Mouse (Mus musculus) stomach, embryonic 14.5 days (tissue): Measurements from ENCODE around the gene Lrmda. TPM values are rescaled to one million over a fixed set of nuclear protein-coding genes. Genes with fewer than 3 reads are reported as not detected.
A peak's percentile ranks its signal among the peaks of the same experiment; 100 is the strongest.

Source experiments
- ATAC-seq: fragments of 200-750 bp; cut with Nextera tagmentation; 2 replicates; pipeline ENCODE4 v1.8.0; 2017; ENCODE audit warnings: low read depth, moderate TSS enrichment; ENCODE audit not compliant: insufficient number of reproducible peaks, insufficient read depth, low FRiP score
- H3K27ac ChIP-seq: fragments of 300-500 bp; sonication (generic); 2 replicates; pipeline ENCODE4 v1.5.1; 2014; ENCODE audit warnings: mild to moderate bottlenecking, low read length, moderate library complexity, mixed read lengths
- H3K27me3 ChIP-seq: fragments of 300-500 bp; sonication (generic); 2 replicates; pipeline ENCODE4 v1.6.1; 2014; ENCODE audit warnings: low read length, control low read depth, mixed read lengths; ENCODE audit not compliant: control insufficient read depth, insufficient read depth
- H3K36me3 ChIP-seq: fragments of 300-500 bp; sonication (generic); 2 replicates; pipeline ENCODE4 v1.6.1; 2014; ENCODE audit warnings: mild to moderate bottlenecking, control low read depth, low read length, moderate library complexity, mixed read lengths; ENCODE audit not compliant: control insufficient read depth, insufficient read depth
- H3K4me1 ChIP-seq: fragments of 300-500 bp; sonication (generic); 2 replicates; pipeline ENCODE4 v1.6.1; 2014; ENCODE audit warnings: low read length, control low read depth, mixed read lengths; ENCODE audit not compliant: control insufficient read depth, insufficient read depth
- H3K4me2 ChIP-seq: fragments of 300-500 bp; sonication (generic); replicated peaks from 2 replicates; pipeline ENCODE4 v1.6.1; 2014; ENCODE audit warnings: low read depth, low read length, control low read depth
- H3K4me3 ChIP-seq: fragments of 300-500 bp; sonication (generic); 2 replicates; pipeline ENCODE4 v1.5.1; 2014; ENCODE audit warnings: low read depth, low read length, control low read depth
- H3K9ac ChIP-seq: fragments of 300-500 bp; sonication (generic); replicated peaks from 2 replicates; pipeline ENCODE4 v1.6.1; 2014; ENCODE audit warnings: low read depth, mild to moderate bottlenecking, control low read depth, low read length, moderate library complexity, mixed read lengths
- H3K9me3 ChIP-seq: fragments of 300-500 bp; sonication (generic); 2 replicates; pipeline ENCODE4 v1.6.1; 2016; ENCODE audit warnings: low read depth, low read length, control low read depth; ENCODE audit not compliant: control insufficient read depth
- WGBS: fragments of 180-500 bp; shearing (Covaris S2); extraction: QIAGEN DNeasy Blood & Tissue Kit; methylation state at CpG from one replicate; pipeline ENCODE4 v1.1.7; 2014; 5-methylcytosine and 5-hydroxymethylcytosine counted together
- polyA plus RNA-seq: library from polyadenylated mRNA; unstranded; fragments of >200 nt; fragmentation: Nextera tagmentation; extraction: Ambion mirVana; gene quantifications from 2 replicates; pipeline ENCODE4 v1.2.1, GENCODE M21; 2014

Lrmda gene
- polyA plus RNA-seq, 1 experiment from 2014 or later: 0.46 TPM

DNA sequence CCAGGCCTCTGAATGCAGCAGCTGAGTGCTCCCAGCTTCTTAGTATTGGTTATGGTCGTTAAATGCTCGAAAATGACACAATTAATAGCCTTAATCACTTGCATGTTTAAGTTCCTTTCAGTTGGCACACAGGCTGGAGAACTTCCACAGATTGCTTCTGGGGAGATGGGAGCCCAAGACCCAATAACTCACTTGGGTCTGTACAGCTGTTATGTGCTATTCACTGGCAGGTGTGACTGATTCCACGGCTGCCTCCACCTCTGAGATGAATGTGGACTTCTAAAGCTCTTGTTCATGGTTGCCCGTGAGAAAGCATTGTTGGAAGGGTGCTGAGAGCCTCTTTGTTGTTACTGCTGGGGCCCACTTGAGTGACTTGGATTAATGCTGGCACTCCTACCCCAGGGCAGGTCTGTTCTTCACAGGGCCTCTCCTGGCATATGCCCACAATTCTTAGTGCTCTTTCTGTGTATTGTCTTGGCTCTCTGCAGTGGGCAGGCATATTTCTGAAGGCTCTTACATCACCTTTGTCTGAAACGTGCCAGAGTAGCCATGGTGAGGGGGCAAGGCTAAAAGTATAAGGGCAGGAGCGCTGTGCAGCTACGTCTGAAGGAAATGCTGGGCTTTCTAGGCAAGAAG, 111.6 kb downstream of the Lrmda start:
- whole genome bisulfite sequencing: 66% methylated on average over 7 of the region's 7 CpGs
- H3K4me3 ChIP-seq: no peak overlapping the region
- no peak overlapping the region for H3K27ac ChIP-seq
- H3K4me1 ChIP-seq: no peaks in the 10 kb centered on the region
- no peak overlapping the region for H3K4me2 ChIP-seq
- no peak overlapping the region for H3K9ac ChIP-seq
- no peaks in the 10 kb centered on the region for H3K36me3 ChIP-seq
- no peak for ATAC-seq
- H3K27me3 ChIP-seq: no peaks in the 10 kb centered on the region
- H3K9me3 ChIP-seq: no peaks in the 10 kb centered on the region; the same call in 1 of the 2 replicates

DNA sequence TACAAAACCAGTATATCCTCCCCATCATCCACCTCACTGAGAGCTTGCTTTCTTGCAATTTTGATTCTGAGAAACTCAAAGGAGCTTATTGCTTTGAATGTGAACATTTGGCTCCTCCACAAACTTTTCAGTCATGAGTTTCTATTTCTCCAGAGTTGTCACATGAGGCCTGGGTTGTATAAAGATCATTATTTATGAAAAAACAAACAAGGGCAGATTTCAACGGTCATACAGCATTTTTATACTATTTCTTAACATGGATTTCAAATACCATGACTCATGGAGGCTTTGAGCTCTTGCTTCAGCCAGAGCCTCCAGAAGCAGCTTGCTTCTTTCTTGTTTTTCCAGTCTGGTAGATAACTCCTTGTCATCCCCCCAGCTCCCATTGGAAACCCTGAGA, 119.8 kb downstream of the Lrmda start:
- ATAC-seq: no peak

DNA sequence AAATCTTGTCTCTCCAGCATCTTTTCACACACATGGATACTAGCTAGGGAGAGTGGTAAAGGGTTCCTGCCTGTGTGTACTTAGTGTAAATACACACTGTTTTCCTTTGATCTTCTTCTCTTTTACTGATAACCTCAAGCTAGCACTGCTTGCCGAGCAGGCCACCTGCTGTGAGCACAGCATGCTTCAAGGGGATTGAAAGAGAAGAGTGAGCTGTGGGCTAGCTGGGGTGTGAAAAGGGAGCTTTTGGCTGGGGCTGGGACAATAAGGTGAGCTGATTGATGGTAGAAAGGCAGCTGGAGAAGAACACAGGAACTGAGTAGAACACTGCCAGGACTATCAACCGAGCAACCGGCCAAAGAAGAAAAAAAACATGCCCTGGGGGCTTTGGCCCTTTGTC, 124.5 kb downstream of the Lrmda start:
- Histone ChIP-seq H3K9me3 (no peaks in the 10 kb centered on the region), H3K4me1 (peaks cover 18% of the 10 kb centered on the region), H3K9ac (no peak overlapping the region), H3K36me3 (no peaks in the 10 kb centered on the region), H3K27me3 (no peaks in the 10 kb centered on the region), H3K4me3 (no peak overlapping the region), H3K27ac (no peak overlapping the region), H3K4me2 (no peak overlapping the region)
- WGBS: 30% methylated on average over 3 of the region's 3 CpGs
- peak; percentile 48; the same call in 1 of the 2 replicates for ATAC-seq

More for the DNA sequence above, 119.8 kb downstream of the Lrmda start:
- 61% methylated on average over 1 of the region's 1 CpGs for WGBS
- H3K9ac ChIP-seq: no peak overlapping the region
- H3K9me3 ChIP-seq: no peaks in the 10 kb centered on the region; the same call in 1 of the 2 replicates
- H3K4me2 ChIP-seq: no peak overlapping the region
- no peaks in the 10 kb centered on the region for H3K36me3 ChIP-seq
- H3K4me3 ChIP-seq: no peak overlapping the region
- no peak overlapping the region for H3K27ac ChIP-seq
- no peaks in the 10 kb centered on the region for H3K27me3 ChIP-seq
- no peaks in the 10 kb centered on the region for H3K4me1 ChIP-seq

DNA sequence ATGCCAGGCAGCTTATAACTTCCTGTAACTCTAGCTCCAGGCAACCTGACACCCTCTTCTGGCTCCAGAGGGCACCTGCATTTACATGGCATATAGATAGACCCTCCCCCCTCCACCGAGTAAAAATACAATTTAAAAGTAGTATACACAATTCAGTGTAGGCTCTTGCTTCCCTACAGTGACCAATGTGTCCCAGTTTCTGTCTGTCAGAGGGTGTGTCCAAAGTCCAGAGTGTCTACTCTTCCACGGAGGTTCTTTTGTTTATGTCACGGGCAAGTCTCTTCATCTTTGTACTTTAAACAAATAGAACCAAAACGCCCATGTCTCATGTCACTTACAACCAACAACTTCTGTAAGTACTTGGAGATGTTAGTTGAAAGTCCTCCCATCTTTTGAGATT, 126.4 kb downstream of the Lrmda start:
- no peak for ATAC-seq
- H3K4me1 ChIP-seq: peaks cover 18% of the 10 kb centered on the region
- no peak overlapping the region for H3K27ac ChIP-seq
- H3K9ac ChIP-seq: no peak overlapping the region
- H3K36me3 ChIP-seq: no peaks in the 10 kb centered on the region
- 26% methylated on average over 4 of the region's 4 CpGs for WGBS
- no peaks in the 10 kb centered on the region for H3K9me3 ChIP-seq
- H3K27me3 ChIP-seq: no peaks in the 10 kb centered on the region
- H3K4me2 ChIP-seq: no peak overlapping the region
- no peak overlapping the region for H3K4me3 ChIP-seq

DNA sequence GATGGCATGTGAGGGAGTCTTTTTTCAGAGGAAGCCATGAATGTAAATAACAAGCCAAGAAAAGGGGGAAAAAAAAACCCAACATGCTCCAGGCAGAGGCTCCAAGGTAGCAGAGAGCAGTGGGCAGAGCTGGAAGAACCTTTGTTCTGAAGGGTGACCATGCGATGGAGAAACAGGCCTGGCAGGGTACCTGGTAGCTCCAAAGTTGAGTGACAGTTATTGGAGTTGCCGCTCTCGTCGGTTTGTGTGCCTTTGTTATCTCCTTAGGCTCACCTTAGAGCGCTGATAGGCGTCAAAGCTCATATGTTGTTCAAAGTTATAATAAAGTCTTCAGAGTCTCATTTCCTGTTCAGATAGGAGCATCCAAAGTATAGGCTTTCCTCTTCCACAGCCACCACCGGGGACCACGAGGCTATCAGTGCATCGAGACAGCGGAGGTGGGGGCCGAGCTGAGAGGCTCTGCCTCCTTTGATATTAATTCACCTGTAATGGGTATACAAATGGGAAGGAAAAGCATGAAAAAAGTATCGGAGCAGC, 127.1 kb downstream of the Lrmda start:
- Histone ChIP-seq H3K27ac (no peak overlapping the region), H3K9me3 (no peaks in the 10 kb centered on the region), H3K27me3 (no peaks in the 10 kb centered on the region), H3K9ac (no peak overlapping the region), H3K4me1 (peaks cover 18% of the 10 kb centered on the region), H3K4me2 (no peak overlapping the region), H3K36me3 (no peaks in the 10 kb centered on the region), H3K4me3 (no peak overlapping the region)
- 51% methylated on average over 12 of the region's 12 CpGs for WGBS
- ATAC-seq: peak; percentile 63; the same call in 1 of the 2 replicates

DNA sequence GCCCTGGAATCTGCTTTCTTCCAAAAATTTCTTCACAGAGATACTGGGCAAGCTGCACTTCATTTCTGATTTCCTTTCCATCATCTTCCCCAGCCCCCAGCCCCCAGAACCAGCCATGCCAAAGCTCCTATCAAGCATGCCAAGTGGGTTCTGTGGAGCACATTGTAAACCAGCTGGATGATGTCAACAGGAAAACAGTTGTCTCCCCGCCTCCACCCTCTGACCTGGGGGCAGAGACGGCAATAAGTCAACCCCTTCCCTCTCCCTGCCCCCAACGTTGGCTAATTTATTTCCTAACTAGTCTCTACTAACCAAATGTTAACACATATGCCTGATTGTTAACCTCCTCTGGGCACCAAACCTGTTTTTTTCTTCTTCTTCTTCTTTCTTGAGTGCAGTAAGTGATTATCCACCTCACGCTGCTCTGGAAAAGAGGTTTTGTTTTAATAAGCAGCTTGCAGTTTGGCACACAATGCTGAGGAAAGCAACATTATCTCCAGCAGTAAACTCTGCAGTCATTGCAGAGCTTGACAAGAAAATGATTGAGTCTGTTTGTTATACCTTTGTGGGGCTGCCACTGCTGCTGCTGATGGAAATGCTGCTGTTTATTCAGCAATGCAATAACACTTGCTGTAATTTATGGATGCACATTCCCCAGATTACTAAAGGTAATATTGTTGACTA, 128.0 kb downstream of the Lrmda start:
- Histone ChIP-seq H3K4me3 (no peak overlapping the region), H3K36me3 (no peaks in the 10 kb centered on the region), H3K9me3 (no peaks in the 10 kb centered on the region), H3K27ac (no peak overlapping the region), H3K4me1 (peaks cover 20% of the 10 kb centered on the region), H3K4me2 (no peak overlapping the region), H3K27me3 (no peaks in the 10 kb centered on the region), H3K9ac (no peak overlapping the region)
- ATAC-seq: no peak
- WGBS: 16% methylated on average over 4 of the region's 4 CpGs

DNA sequence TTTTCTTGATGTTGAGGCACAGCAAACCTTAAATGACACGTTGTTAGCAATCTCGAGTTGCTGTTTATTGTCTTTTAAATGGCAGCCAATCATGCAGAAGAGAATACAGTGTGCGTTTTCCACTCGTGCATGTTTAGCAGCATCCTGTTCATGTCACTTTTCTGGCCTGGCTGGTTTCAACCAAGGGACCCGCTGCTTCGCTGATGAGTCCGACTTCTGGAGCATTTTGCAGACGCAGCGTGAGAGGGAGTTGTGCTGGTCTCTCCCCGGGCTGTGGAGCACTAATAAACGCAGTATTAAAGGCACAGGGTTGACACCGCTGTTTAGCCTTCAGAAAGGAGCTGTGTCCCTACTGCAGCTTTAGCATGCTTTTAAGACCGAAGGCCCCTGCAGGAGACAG, 133.2 kb downstream of the Lrmda start:
- Histone ChIP-seq H3K9me3 (no peaks in the 10 kb centered on the region), H3K4me3 (no peak overlapping the region), H3K4me2 (no peak overlapping the region), H3K27ac (no peak overlapping the region), H3K9ac (no peak overlapping the region), H3K36me3 (no peaks in the 10 kb centered on the region), H3K4me1 (peaks cover 27% of the 10 kb centered on the region), H3K27me3 (no peaks in the 10 kb centered on the region)
- ATAC-seq: no peak
- WGBS: 32% methylated on average over 13 of the region's 13 CpGs

DNA sequence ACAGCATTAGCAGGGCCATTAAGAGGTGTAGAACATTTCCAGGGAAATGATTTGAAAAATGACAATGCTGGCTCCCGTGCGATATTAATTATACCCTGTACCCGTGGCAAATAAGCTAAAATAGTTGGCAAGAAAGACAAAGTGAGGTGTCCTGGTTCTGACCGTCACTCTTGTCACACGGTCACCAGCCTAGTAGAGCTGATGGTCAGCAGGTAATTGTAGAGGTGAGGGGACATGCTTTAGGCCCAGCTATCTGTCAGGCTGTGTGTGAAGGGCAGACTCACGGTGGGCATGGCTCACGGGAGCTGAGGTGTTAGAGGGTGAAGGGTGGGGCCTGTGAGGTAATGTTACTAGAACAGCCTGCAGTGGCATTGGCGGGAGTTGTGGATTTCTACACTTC, 134.6 kb downstream of the Lrmda start:
- no peak overlapping the region for H3K27ac ChIP-seq
- 44% methylated on average over 8 of the region's 8 CpGs for WGBS

More for the DNA sequence above, 134.6 kb downstream of the Lrmda start:
- peak; percentile 56; the same call in 1 of the 2 replicates for ATAC-seq
- H3K4me2 ChIP-seq: no peak overlapping the region
- H3K9me3 ChIP-seq: no peaks in the 10 kb centered on the region
- no peak overlapping the region for H3K9ac ChIP-seq
- no peaks in the 10 kb centered on the region for H3K27me3 ChIP-seq
- H3K4me1 ChIP-seq: peaks cover 22% of the 10 kb centered on the region
- no peak overlapping the region for H3K4me3 ChIP-seq
- H3K36me3 ChIP-seq: no peaks in the 10 kb centered on the region
